In genomic region chr3:136700447-136701009, GRCm38 (mm10) we compare ENCODE assay signal across 11 mouse cellular contexts. TPM values are rescaled to one million over a fixed set of nuclear protein-coding genes. Genes with fewer than 3 reads are reported as not detected.
DNase-seq lines count a peak whose midpoint lies in the region; ATAC-seq and TF ChIP-seq lines count a peak whose summit lies in the region.
"Had no signal": no experiment of that assay in that cellular context is flagged by ENCODE, and none has a peak within 500 bp of the region (broad histone marks: within the 10 kb centered on the region; RNA-seq: fewer than 3 reads in every experiment).

No protein-coding gene starts in this region.

- no peak for TF ChIP-seq POLR2A in kidney, adult 2 months (IDR thresholded peaks at IDR 0.05; ENCODE audit: low read depth, low read length)

- H3K4me2 ChIP-seq in midbrain, embryonic 13.5 days (replicated peaks) = no peak overlapping the region
- H3K4me2 ChIP-seq in midbrain, embryonic 16.5 days (ENCODE audit: low read length) = no peak overlapping the region
- H3K4me2 ChIP-seq in heart, embryonic 13.5 days = peak overlapping the region; percentile 57
- peak overlapping the region; percentile 45; the same call in 1 of the 2 replicates for H3K4me2 ChIP-seq in liver, postnatal 0 days (ENCODE audit: low read depth, low read length)
- H3K4me2 ChIP-seq in stomach, embryonic 14.5 days (replicated peaks; ENCODE audit: low read depth, low read length) = no peak overlapping the region; the same call in 1 of the 2 replicates
- no peak overlapping the region for H3K4me2 ChIP-seq in forebrain, embryonic 15.5 days (replicated peaks)
- no peak overlapping the region for H3K4me2 ChIP-seq in forebrain, embryonic 12.5 days

- peaks cover 23% of the 10 kb centered on the region for H3K4me1 ChIP-seq in midbrain, embryonic 13.5 days (replicated peaks)
- peaks cover 4% of the 10 kb centered on the region for H3K4me1 ChIP-seq in midbrain, embryonic 16.5 days (ENCODE audit: control insufficient read depth, insufficient read depth, low read length)
- H3K4me1 ChIP-seq in heart, embryonic 13.5 days = peaks cover 46% of the 10 kb centered on the region
- H3K4me1 ChIP-seq in liver, postnatal 0 days (ENCODE audit: insufficient read depth) = peaks cover 24% of the 10 kb centered on the region
- H3K4me1 ChIP-seq in stomach, embryonic 14.5 days (ENCODE audit: control insufficient read depth, insufficient read depth, low read length) = 0 out of 2 replicates have a peak, but pooled peaks cover 2% of the 10 kb centered on the region
- H3K4me1 ChIP-seq in forebrain, embryonic 15.5 days = no peaks in the 10 kb centered on the region
- H3K4me1 ChIP-seq in kidney, adult 2 months (ENCODE audit: control insufficient read depth, insufficient read depth, low read length) = peaks cover 21% of the 10 kb centered on the region
- H3K4me1 ChIP-seq in forebrain, embryonic 12.5 days = peaks cover 3% of the 10 kb centered on the region

- TF ChIP-seq EP300 in liver, postnatal 0 days (IDR thresholded peaks at IDR 0.05; ENCODE audit: low read depth) = no peak

- no peaks in the 10 kb centered on the region for H3K27me3 ChIP-seq in midbrain, embryonic 13.5 days
- H3K27me3 ChIP-seq in midbrain, embryonic 16.5 days (ENCODE audit: control insufficient read depth, insufficient read depth, low read depth, low read length) = no peaks in the 10 kb centered on the region
- no peaks in the 10 kb centered on the region for H3K27me3 ChIP-seq in heart, embryonic 13.5 days (replicated peaks)
- no peaks in the 10 kb centered on the region for H3K27me3 ChIP-seq in liver, postnatal 0 days (ENCODE audit: insufficient read depth, low read length)
- no peaks in the 10 kb centered on the region for H3K27me3 ChIP-seq in stomach, embryonic 14.5 days (ENCODE audit: control insufficient read depth, insufficient read depth, low read length)
- H3K27me3 ChIP-seq in forebrain, embryonic 15.5 days = no peaks in the 10 kb centered on the region
- H3K27me3 ChIP-seq in kidney, adult 2 months (replicated peaks; ENCODE audit: control insufficient read depth, insufficient read depth, low read length) = no peaks in the 10 kb centered on the region
- no peaks in the 10 kb centered on the region for H3K27me3 ChIP-seq in forebrain, embryonic 12.5 days
- H3K27me3 ChIP-seq: Patski had no signal

- no peaks in the 10 kb centered on the region for H3K9me3 ChIP-seq in midbrain, embryonic 13.5 days
- H3K9me3 ChIP-seq in midbrain, embryonic 16.5 days (replicated peaks; ENCODE audit: control insufficient read depth, low read length, poor library complexity, severe bottlenecking) = no peaks in the 10 kb centered on the region
- H3K9me3 ChIP-seq in heart, embryonic 13.5 days = no peaks in the 10 kb centered on the region
- no peaks in the 10 kb centered on the region for H3K9me3 ChIP-seq in liver, postnatal 0 days (ENCODE audit: low read length)
- H3K9me3 ChIP-seq in stomach, embryonic 14.5 days (ENCODE audit: control insufficient read depth, low read depth, low read length) = no peaks in the 10 kb centered on the region
- no peaks in the 10 kb centered on the region for H3K9me3 ChIP-seq in forebrain, embryonic 15.5 days
- H3K9me3 ChIP-seq in forebrain, embryonic 12.5 days = no peaks in the 10 kb centered on the region
- H3K9me3 ChIP-seq: embryonic facial prominence, embryonic 10.5 days had no signal

- no peak overlapping the region for H3K4me3 ChIP-seq in midbrain, embryonic 13.5 days (replicated peaks)
- no peak overlapping the region for H3K4me3 ChIP-seq in midbrain, embryonic 16.5 days (ENCODE audit: low read depth, low read length)
- peak overlapping the region; percentile 33 for H3K4me3 ChIP-seq in heart, embryonic 13.5 days
- peak overlapping the region; percentile 4; the same call in 1 of the 2 replicates for H3K4me3 ChIP-seq in liver, postnatal 0 days (ENCODE audit: low read depth, low read length)
- no peak overlapping the region for H3K4me3 ChIP-seq in stomach, embryonic 14.5 days (ENCODE audit: low read depth, low read length)
- H3K4me3 ChIP-seq in forebrain, embryonic 15.5 days = no peak overlapping the region
- H3K4me3 ChIP-seq in kidney, adult 2 months (ENCODE audit: insufficient read depth, low read depth, low read length) = no peak overlapping the region
- no peak overlapping the region for H3K4me3 ChIP-seq in forebrain, embryonic 12.5 days (replicated peaks)
- H3K4me3 ChIP-seq: embryonic facial prominence, embryonic 10.5 days had no signal

- peak; percentile 52; the same call in 1 of the 2 replicates for ATAC-seq in midbrain, embryonic 13.5 days
- ATAC-seq in midbrain, embryonic 16.5 days = no peak
- ATAC-seq in heart, embryonic 13.5 days (ENCODE audit: extremely low read depth, insufficient number of reproducible peaks, low FRiP score, low TSS enrichment) = no peak
- no peak for ATAC-seq in liver, postnatal 0 days
- peak; percentile 56; the same call in 1 of the 2 replicates for ATAC-seq in stomach, embryonic 14.5 days (ENCODE audit: insufficient number of reproducible peaks, insufficient read depth, low FRiP score, low read depth)
- no peak; the same call in 1 of the 2 replicates for ATAC-seq in forebrain, embryonic 15.5 days (replicated peaks)
- ATAC-seq in forebrain, embryonic 12.5 days (ENCODE audit: low FRiP score) = no peak
- ATAC-seq: Patski had no signal

- H3K9ac ChIP-seq in midbrain, embryonic 13.5 days (replicated peaks) = no peak overlapping the region
- H3K9ac ChIP-seq in midbrain, embryonic 16.5 days (ENCODE audit: low read depth, low read length) = no peak overlapping the region
- H3K9ac ChIP-seq in heart, embryonic 13.5 days = peak overlapping the region; percentile 38; the same call in 1 of the 2 replicates
- no peak overlapping the region for H3K9ac ChIP-seq in liver, postnatal 0 days (replicated peaks)
- H3K9ac ChIP-seq in stomach, embryonic 14.5 days (replicated peaks; ENCODE audit: low read depth, low read length) = no peak overlapping the region
- no peak overlapping the region for H3K9ac ChIP-seq in forebrain, embryonic 15.5 days (replicated peaks)
- no peak overlapping the region for H3K9ac ChIP-seq in forebrain, embryonic 12.5 days

- 0 out of 2 replicates have a peak overlapping the region, but pooled peaks have one; percentile 26 for H3K27ac ChIP-seq in midbrain, embryonic 13.5 days
- no peak overlapping the region for H3K27ac ChIP-seq in midbrain, embryonic 16.5 days (ENCODE audit: low read length)
- no peak overlapping the region for H3K27ac ChIP-seq in heart, embryonic 13.5 days (replicated peaks)
- H3K27ac ChIP-seq in liver, postnatal 0 days (ENCODE audit: low read depth) = peak overlapping the region; percentile 49; the same call in 1 of the 2 replicates
- no peak overlapping the region for H3K27ac ChIP-seq in stomach, embryonic 14.5 days (ENCODE audit: low read length)
- H3K27ac ChIP-seq in forebrain, embryonic 15.5 days (replicated peaks) = no peak overlapping the region
- no peak overlapping the region for H3K27ac ChIP-seq in kidney, adult 2 months (ENCODE audit: insufficient read depth, low read depth, low read length)
- no peak overlapping the region for H3K27ac ChIP-seq in forebrain, embryonic 12.5 days
- H3K27ac ChIP-seq: embryonic facial prominence, embryonic 10.5 days had no signal

- H3K36me3 ChIP-seq in midbrain, embryonic 13.5 days = no peaks in the 10 kb centered on the region
- no peaks in the 10 kb centered on the region for H3K36me3 ChIP-seq in midbrain, embryonic 16.5 days (ENCODE audit: control insufficient read depth, insufficient read depth, low read length)
- H3K36me3 ChIP-seq in heart, embryonic 13.5 days = no peaks in the 10 kb centered on the region
- H3K36me3 ChIP-seq in liver, postnatal 0 days (replicated peaks; ENCODE audit: insufficient read depth, low read length) = no peaks in the 10 kb centered on the region
- no peaks in the 10 kb centered on the region for H3K36me3 ChIP-seq in stomach, embryonic 14.5 days (ENCODE audit: control insufficient read depth, insufficient read depth, low read length)
- no peaks in the 10 kb centered on the region for H3K36me3 ChIP-seq in forebrain, embryonic 15.5 days
- H3K36me3 ChIP-seq in kidney, adult 2 months (ENCODE audit: control insufficient read depth, insufficient read depth, low read length) = no peaks in the 10 kb centered on the region
- H3K36me3 ChIP-seq in forebrain, embryonic 12.5 days (replicated peaks) = no peaks in the 10 kb centered on the region
- H3K36me3 ChIP-seq: embryonic facial prominence, embryonic 10.5 days had no signal

- no peak for DNase-seq in liver, postnatal 0 days
- DNase-seq in kidney, adult 2 months = no peak
- DNase-seq: kidney, adult 18-20 months had no signal

- 75% methylated on average over 11 of the region's 11 CpGs for WGBS in midbrain, embryonic 13.5 days
- 71% methylated on average over 11 of the region's 11 CpGs for WGBS in midbrain, embryonic 16.5 days
- 30% methylated on average over 11 of the region's 11 CpGs for WGBS in heart, embryonic 13.5 days
- 12% methylated on average over 11 of the region's 11 CpGs for WGBS in liver, postnatal 0 days (ENCODE audit: insufficient replicate concordance)
- 47% methylated on average over 11 of the region's 11 CpGs for WGBS in stomach, embryonic 14.5 days
- WGBS in forebrain, embryonic 15.5 days = 63% methylated on average over 11 of the region's 11 CpGs
- 56% methylated on average over 11 of the region's 11 CpGs for WGBS in kidney, adult 2 months
- WGBS in forebrain, embryonic 12.5 days = 76% methylated on average over 11 of the region's 11 CpGs

- TF ChIP-seq CTCF in liver, postnatal 0 days (IDR thresholded peaks at IDR 0.05; ENCODE audit: low read depth) = no peak
- no peak for TF ChIP-seq CTCF in kidney, adult 2 months (conservative IDR thresholded peaks at IDR 0.05; ENCODE audit: insufficient read depth, insufficient read length, low read depth, low read length)

RNA-seq across cellular contexts. Expression of gene Ppp3ca, which starts 30.6 kb away (rescaled TPM):
- 100 and 109 TPM in 2 replicates for polyA plus RNA-seq in midbrain, embryonic 13.5 days (2015; fragmentation: Nextera tagmentation; extraction: Ambion mirVana)
- 134 and 146 TPM in 2 replicates for polyA plus RNA-seq in midbrain, embryonic 16.5 days (2015; fragmentation: Nextera tagmentation; extraction: Ambion mirVana)
- 41.9 and 44.2 TPM in 2 replicates for polyA plus RNA-seq in heart, embryonic 13.5 days (2015; fragmentation: Nextera tagmentation; extraction: Ambion mirVana)
- 21.6 and 23.7 TPM in 2 replicates for polyA plus RNA-seq in liver, postnatal 0 days (2015; fragmentation: Nextera tagmentation; extraction: Ambion mirVana)
- polyA plus RNA-seq in stomach, embryonic 14.5 days (2014; fragmentation: Nextera tagmentation; extraction: Ambion mirVana) = 56.8 and 63.0 TPM in 2 replicates
- 141 and 153 TPM in 2 replicates for polyA plus RNA-seq in forebrain, embryonic 15.5 days (2015; fragmentation: Nextera tagmentation; extraction: Ambion mirVana)
- polyA plus RNA-seq in kidney, adult 2 months (2012; rRNA removed) = 12.0 and 14.0 TPM in 2 replicates
- polyA plus RNA-seq in forebrain, embryonic 12.5 days (2016; fragmentation: Nextera tagmentation; extraction: Ambion mirVana) = 84.3 and 92.4 TPM in 2 replicates

Comparison
In these comparisons a context has a peak if more than half of its experiments do, and no peak if none do; other contexts are left out.
1. ATAC-seq: peak in midbrain, embryonic 13.5 days (single experiment) and stomach, embryonic 14.5 days (single experiment); none in midbrain, embryonic 16.5 days (single experiment), heart, embryonic 13.5 days (single experiment), liver, postnatal 0 days (single experiment), forebrain, embryonic 15.5 days (single experiment) and forebrain, embryonic 12.5 days (single experiment).
2. H3K27ac ChIP-seq: peak in midbrain, embryonic 13.5 days (single experiment) and liver, postnatal 0 days (single experiment); none in midbrain, embryonic 16.5 days (single experiment), heart, embryonic 13.5 days (single experiment), stomach, embryonic 14.5 days (single experiment), forebrain, embryonic 15.5 days (single experiment), kidney, adult 2 months (single experiment) and forebrain, embryonic 12.5 days (single experiment).
3. H3K4me2 ChIP-seq: peak in heart, embryonic 13.5 days (single experiment) and liver, postnatal 0 days (single experiment); none in midbrain, embryonic 13.5 days (single experiment), midbrain, embryonic 16.5 days (single experiment), stomach, embryonic 14.5 days (single experiment), forebrain, embryonic 15.5 days (single experiment) and forebrain, embryonic 12.5 days (single experiment).
4. H3K4me3 ChIP-seq: peak in heart, embryonic 13.5 days (single experiment) and liver, postnatal 0 days (single experiment); none in midbrain, embryonic 13.5 days (single experiment), midbrain, embryonic 16.5 days (single experiment), stomach, embryonic 14.5 days (single experiment), forebrain, embryonic 15.5 days (single experiment), kidney, adult 2 months (single experiment) and forebrain, embryonic 12.5 days (single experiment).